Mouse (Mus musculus) kidney, adult 2 months (tissue): ENCODE results near the gene Ilf2.

Experiments
- CTCF ChIP-seq: fragments of 200-500 bp; conservative IDR thresholded peaks from 2 replicates; pipeline ENCODE4 v1.5.1; 2011; ENCODE audit warnings: low read depth, mild to moderate bottlenecking, control low read depth, low read length, moderate library complexity, mixed read lengths; ENCODE audit not compliant: insufficient read depth, insufficient read length
- POLR2A ChIP-seq: fragments of 200-500 bp; IDR thresholded peaks from one replicate; pipeline ENCODE4 v1.6.1; 2011; ENCODE audit warnings: low read depth, low read length, control low read depth

- TF ChIP-seq CTCF (no peak), POLR2A (no peak)
These were observed 32.5 kb downstream of the Ilf2 start for GRCm38 (mm10) chr3:90508287-90508949.
